Mouse (Mus musculus) testis, adult 10 weeks (tissue): Measurements from ENCODE around the gene Cpne4. TPM values are rescaled to one million over a fixed set of nuclear protein-coding genes. Genes with fewer than 3 reads are reported as not detected.

Source experiments
- polyA plus RNA-seq: library from polyadenylated mRNA; stranded (reverse); fragments of 350-450 nt; fragmentation: Illumina TruSeq; extraction: RNeasy Lipid Tissue Mini Kit (QIAGEN cat#74804); gene quantifications from one replicate; pipeline ENCODE4 v1.2.3, GENCODE M21; 2014; ENCODE audit warnings: low read depth, low replicate concordance

Gene Cpne4
- polyA plus RNA-seq = 8.7 TPM

DNA sequence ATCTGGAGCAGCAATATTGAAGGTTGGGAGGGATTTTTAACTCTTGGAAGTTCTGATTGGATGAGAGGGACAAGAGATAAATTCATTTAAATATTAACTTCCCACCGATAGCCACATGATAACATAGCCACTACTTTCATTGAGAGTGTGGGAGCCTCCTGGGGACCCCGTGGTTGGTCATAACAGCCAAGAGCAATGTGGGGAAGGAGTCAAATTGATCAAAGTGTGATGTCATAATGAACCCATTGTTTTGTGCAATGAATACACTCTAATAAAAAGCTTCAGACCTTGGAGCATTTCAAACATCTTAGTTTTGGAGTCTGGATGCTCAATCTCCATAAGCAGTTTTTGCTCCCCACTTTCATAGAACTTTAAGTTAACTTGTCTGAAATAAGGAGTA lies at the start of gene Cpne4:
Cpne4 (plus strand) TSS at position 301 of the 400 bp plus-strand sequence.

DNA sequence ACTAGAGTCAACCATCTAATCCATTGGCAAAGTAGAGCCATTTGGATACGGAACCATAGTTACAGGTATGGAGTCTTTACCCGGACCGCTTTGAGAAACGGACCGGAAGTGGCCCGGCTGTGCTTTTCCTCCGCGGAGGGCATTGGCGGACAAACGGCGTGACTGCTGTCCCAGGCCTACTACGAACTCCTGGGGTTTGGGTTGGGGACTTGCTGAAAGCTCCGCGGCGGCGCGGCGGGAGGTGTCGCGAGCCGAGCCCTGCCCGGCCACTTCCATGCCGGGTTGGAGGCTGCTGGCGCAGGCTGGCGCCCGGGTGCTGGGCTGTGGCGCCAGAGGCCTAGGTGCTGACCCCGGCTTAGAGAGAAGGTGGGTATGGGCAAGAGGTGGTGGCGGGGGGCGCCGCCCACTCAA lies 506.1 kb downstream of the Cpne4 start, which contains the start of gene Mrpl3:
Mrpl3 (plus strand) TSS at position 93 of the 411 bp plus-strand sequence.

Other genes with a start within 250 kb of the Cpne4 start
- 1.4 TPM for gene Acpp, start 209.5 kb upstream of the Cpne4 start, polyA plus RNA-seq